Mouse (Mus musculus) left cerebral cortex, adult 2 months (tissue): ENCODE measurements around the gene Tspan12. TPM values are rescaled to one million over a fixed set of nuclear protein-coding genes. Genes with fewer than 3 reads are reported as not detected.
A peak's percentile ranks its signal among the peaks of the same experiment; 100 is the strongest.

Source experiments
- DNase-seq, 2 experiments: peaks; one replicate each; pipeline ENCODE4 v3.0.0; 2021 to 2022; ENCODE audit warnings: low spot score in 2 of 2, mixed read lengths in 1 of 2; ENCODE audit errors: extremely low spot score in 1 of 2
- H3K27ac ChIP-seq: fragments of 200-600 bp; 2 replicates; pipeline ENCODE4 v1.8.1; 2022
- H3K4me3 ChIP-seq: fragments of 200-600 bp; 2 replicates; pipeline ENCODE4 v1.8.1; 2022
- CTCF ChIP-seq: fragments of 200-600 bp; IDR thresholded peaks from 2 replicates; pipeline ENCODE4 v1.8.1; 2022; ENCODE audit warnings: antibody characterized with exemption, mild to moderate bottlenecking, moderate library complexity
- intact Hi-C: fragments of 180-260 bp; cut with DNase I; formaldehyde crosslinking; loops from one replicate; pipeline ENCODE4 v1.15.1; 2025
- total RNA-seq, 2 experiments: library from RNA; stranded (reverse); gene quantifications; 2 replicates each; pipeline ENCODE4 v1.2.3; 2021

The Tspan12 gene
- total RNA-seq, 2 experiments from 2014 or later, result 20.4 to 24.6 TPM

DNA sequence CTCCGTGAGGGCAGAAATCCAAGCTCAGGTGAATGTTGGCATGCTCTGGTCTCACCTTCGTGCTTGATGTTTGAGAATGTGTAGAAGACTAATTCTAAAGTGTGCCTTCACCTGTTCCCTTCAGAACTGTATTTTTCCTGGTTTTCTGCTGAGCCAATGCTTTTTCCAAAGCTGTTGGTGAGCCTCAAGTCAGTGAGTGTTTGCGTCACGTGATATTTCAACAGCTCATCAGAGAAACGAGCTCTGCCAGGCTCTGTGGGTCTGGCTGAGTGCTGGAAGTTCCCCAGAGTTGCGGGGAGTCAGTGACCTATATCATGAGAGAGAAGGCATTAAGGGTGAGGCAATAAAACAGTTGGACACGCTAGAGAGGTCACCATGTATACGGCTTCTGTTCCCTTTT, 29.0 kb downstream of the Tspan12 start:
- intact Hi-C loops, result no loop called here

DNA sequence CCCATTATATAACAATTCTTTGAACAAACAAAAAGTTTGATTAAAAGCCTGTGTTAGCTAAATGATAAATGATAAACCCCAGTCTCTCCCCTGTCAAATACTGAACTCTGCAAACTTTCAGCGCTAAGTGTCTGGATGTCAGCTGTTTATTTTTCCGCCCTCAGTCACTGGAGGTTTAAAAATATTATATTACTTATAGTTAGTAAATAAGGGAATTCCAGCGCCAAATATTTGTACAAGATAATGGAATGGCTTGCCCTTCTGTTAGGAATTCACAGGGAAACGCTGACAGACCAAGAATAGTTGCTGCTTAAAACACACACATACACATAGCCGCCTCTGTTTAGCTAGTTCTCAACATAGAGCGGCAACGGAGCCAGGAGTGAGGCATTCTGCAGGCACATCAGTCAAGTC, 29.6 kb downstream of the Tspan12 start:
- Histone ChIP-seq H3K27ac (no peak overlapping the region), H3K4me3 (no peak overlapping the region)
- no peak for TF ChIP-seq CTCF
- intact Hi-C loops, result no loop called here
- DNase-seq, result no peak

More for the DNA sequence above, 29.0 kb downstream of the Tspan12 start:
- H3K4me3 ChIP-seq, result no peak overlapping the region
- TF ChIP-seq CTCF, result no peak
- DNase-seq, result no peak
- H3K27ac ChIP-seq, result no peak overlapping the region

DNA sequence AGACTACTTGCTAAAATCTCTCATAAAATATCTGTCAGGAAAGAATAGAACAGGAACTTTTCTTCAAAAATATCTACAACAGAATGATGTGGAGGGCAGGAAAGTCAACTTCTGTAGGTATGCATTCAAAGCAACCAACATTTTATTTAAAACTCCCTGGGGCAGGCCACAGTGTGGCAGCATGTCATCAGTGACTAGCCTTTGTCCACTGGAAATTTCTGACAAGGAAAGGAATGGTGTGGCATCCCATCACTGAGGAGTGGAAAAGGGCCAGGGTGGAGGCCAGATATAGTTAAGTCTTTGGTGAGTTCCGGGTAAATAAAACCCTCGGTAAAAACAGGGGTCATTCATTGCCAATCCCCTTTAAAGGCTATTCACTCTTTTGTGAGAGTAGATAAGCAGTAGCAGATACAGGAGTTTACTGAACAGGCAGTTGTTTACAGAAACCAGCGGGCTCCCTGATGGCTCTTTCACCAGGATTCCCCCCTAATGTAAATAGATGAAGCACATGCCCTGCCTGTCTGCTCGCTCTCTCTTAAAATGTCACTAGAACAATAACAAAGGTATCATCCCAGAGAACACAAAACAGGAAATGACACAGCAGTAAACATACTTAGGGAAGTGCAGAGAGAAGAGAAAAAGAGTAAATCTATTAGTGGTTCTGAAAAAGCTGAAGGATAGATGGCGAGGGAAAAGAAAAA, 34.1 kb downstream of the Tspan12 start:
- intact Hi-C loops, result no loop called here
- peak; percentile 6; the same call in 1 of the 2 replicates for TF ChIP-seq CTCF
- no peak for DNase-seq
- H3K4me3 ChIP-seq, result no peak overlapping the region
- no peak overlapping the region for H3K27ac ChIP-seq

DNA sequence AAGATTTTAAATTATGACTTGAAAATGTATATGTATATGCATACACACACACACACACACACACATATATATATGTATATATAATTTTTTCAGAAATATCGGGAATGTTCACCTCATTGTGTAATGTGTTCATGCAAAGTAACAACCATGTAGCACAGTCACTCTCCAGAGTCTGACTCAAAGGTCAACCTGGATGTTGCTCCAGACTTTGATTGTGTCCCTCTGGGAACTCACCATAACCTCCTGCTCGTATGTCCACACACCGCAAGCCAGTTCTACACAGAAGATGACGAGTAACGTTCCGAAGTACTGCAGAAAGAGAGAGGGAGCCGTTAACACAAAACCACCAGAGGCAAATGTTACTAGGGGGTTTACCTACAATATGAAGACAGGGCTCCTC, 46.3 kb downstream of the Tspan12 start:
- Histone ChIP-seq H3K4me3 (no peak overlapping the region), H3K27ac (no peak overlapping the region)
- DNase-seq, result no peak
- intact Hi-C loops, result no loop called here
- no peak for TF ChIP-seq CTCF

DNA sequence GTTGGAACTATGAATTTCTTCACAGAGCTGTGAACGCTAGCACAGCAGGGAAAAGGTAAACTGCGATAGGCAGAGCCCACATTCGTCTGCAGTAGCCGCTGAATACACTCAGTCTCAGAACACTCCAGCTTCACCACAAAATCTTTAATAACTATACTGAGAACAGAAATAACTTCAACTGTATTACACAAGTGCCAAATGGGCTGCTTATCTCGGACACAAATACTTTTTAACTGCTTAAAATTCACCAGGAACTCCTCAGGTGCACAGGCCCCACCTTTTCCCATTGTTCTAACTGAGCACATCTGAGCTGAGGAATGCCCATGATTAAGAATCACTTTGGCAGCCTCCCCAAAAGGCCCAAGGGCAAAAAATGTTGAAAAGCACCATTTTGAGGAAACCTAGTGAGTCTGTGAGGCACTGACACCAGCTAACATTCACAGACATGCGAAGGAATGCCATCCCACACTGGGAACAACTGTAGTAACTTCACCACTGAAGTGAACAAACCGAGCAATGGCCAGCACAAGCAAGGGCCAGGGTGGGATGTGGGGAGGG, 47.2 kb downstream of the Tspan12 start:
- H3K4me3 ChIP-seq, result no peak overlapping the region
- intact Hi-C loops, result no loop called here
- DNase-seq, result no peak
- TF ChIP-seq CTCF, result no peak
- H3K27ac ChIP-seq, result no peak overlapping the region

DNA sequence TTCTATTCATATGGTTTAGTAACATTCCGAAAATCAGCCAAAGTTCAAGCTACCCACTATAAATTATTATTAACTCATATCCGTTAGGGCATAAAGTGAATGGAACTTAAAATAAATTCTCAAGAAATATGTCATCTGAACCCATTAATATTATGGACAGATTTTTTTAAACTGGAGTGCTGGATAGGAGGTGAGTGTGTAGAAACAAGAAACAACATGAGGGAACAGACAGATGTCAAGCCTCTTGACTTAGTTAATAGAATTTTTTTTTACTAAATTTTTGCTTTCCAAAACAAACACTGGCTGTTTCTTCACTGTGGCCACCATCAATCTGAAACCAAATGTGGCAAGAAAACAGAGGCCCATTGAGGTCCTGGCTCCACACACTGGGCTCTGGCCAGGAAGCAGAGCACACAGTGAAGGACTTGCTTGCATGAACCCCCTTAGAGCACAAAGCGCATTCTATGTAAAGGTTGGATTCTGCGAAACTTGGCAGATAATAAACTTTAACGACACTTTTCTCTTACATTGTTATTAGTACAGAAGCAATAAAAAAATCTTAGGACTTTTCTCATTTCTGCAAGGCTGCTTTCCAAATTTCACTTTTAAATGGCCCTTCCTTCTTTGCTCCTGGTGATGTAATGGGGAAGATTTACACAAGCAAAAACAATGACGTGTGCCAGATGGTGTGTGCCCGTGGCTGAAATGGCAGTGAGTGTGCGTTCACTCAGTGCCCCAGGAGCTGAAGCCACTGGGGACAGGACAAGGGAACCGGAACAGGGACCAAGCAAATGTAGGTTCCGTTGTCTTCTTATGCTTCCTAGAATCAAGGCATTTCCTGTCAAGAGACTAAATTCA, 48.6 kb downstream of the Tspan12 start:
- H3K27ac ChIP-seq, result no peak overlapping the region
- intact Hi-C loops, result no loop called here
- no peak for DNase-seq
- H3K4me3 ChIP-seq, result no peak overlapping the region
- TF ChIP-seq CTCF, result no peak

DNA sequence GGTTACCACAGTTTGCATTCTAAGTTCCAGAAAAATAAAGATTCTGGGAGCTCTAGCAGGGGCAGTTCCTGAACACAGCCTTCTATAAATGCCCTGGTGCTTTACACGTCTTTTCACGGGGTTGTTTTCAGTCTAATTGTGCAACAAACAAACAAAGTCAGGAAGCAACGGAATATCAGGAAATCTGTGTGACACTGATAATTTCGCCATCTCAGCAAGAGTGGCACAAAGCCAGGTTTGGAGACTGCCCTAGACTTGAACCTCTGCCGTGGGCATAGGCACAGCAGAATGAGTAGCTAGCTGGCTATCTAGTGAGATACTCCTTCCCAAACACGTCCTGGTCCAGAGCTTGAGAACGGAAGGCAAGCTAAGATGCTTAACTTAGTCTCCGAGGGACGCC, 53.7 kb downstream of the Tspan12 start:
- TF ChIP-seq CTCF, result no peak
- DNase-seq, result no peak
- Histone ChIP-seq H3K27ac (no peak overlapping the region), H3K4me3 (no peak overlapping the region)
- intact Hi-C loops, result loop anchor here (5.0 kb wide), 2 partner anchors 149 to 299 kb away; partner anchors contain the start of gene Ing3

DNA sequence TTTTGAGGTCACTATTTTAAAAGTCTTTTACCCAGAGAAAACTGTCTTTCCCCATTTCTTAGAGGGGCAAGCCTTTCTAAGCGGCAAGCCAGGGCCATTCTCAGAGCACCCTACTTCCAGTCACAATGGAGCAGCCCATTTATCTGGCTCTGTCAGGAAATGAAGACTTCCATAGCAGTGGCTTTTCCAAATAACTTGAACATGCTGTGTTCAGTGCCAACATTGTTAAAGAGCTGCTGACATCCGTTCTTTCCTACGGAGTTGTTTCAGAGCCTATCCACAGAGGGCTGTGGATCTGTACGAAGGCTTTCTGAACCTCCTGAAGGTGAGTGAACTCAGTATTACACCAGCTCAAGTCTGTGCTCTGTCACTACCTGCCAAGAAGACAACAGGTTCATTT, 55.2 kb downstream of the Tspan12 start:
- intact Hi-C loops, result loop anchor here (5.0 kb wide), 2 partner anchors 150 to 300 kb away; partner anchors contain the start of gene Ing3
- TF ChIP-seq CTCF, result no peak

DNA sequence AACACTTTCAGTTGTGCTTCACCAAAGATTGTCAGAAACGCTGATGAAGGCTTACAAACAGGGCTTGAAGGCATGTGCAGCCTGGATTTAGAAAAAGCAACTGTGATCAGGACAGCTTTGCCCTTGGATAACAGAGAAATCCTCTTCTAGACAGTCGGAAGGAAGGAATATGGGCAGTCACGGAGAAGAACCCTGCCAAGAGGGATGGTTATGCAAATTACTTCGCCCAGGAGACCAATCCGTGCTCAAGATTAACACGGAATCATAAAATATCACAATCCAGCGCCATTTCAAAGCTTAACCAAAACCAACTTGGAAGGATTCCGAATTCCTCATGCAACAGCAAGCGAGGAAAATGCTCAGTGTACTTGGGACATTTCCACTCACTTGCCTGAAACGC, 55.9 kb downstream of the Tspan12 start:
- intact Hi-C loops, result loop anchor here (5.0 kb wide), 2 partner anchors 151 to 301 kb away; partner anchors contain the start of gene Ing3
- DNase-seq, result no peak
- Histone ChIP-seq H3K4me3 (no peak overlapping the region), H3K27ac (no peak overlapping the region)
- no peak for TF ChIP-seq CTCF

More for the DNA sequence above, 55.2 kb downstream of the Tspan12 start:
- Histone ChIP-seq H3K4me3 (no peak overlapping the region), H3K27ac (no peak overlapping the region)
- DNase-seq, result no peak

DNA sequence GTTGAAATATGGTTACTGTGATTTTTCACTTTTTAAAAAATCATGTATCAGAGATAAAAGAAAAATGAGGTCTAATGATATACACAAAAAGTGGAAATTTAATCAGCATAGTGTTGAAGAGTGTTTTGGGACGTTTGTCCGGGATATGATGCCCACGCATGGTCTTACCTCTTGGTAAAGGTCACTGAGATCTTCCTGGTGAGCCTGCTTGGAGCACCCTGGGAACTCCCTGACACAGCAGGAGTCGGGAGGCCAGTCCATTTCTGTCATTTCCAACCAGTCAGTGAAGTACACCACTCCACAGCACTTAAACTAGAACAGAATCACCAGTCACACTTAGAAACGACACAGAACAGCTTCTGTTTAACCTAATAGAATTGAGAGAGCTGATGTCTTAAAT, 56.9 kb downstream of the Tspan12 start:
- Histone ChIP-seq H3K27ac (no peak overlapping the region), H3K4me3 (no peak overlapping the region)
- intact Hi-C loops, result loop anchor here (2.0 to 5.0 kb wide), 3 partner anchors 152 to 302 kb away; partner anchors contain the start of gene Ing3
- TF ChIP-seq CTCF, result no peak
- DNase-seq, result no peak

DNA sequence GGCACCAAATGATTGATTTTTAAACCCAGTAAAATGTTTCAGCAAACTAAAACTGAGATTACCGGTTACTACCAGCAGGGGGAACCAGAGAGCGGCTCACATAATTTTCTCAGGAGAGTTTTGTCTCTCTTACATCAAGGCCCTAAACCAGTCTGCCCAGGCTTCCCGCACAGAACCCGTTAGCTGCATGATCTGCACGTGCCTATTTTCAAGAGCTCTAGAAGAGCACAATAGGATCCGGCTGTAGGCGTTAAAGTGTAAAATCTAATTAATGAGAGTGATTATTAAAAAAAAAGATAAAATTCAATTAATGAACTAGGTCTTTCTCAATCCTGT, 57.3 kb downstream of the Tspan12 start:
- intact Hi-C loops, result loop anchor here (2.0 to 5.0 kb wide), 3 partner anchors 152 to 302 kb away; partner anchors contain the start of gene Ing3
- peak; percentile 58 to 63 for DNase-seq
- Histone ChIP-seq H3K27ac (no peak overlapping the region), H3K4me3 (no peak overlapping the region)
- TF ChIP-seq CTCF, result peak; percentile 85
